Mouse (Mus musculus) heart, embryonic 13.5 days (tissue): Measurements from ENCODE around the gene Myo10. TPM values are rescaled to one million over a fixed set of nuclear protein-coding genes. Genes with fewer than 3 reads are reported as not detected.

ENCODE experiments used
- ATAC-seq: fragments of 200-750 bp; cut with Nextera tagmentation; 2 replicates; pipeline ENCODE4 v1.8.0; 2017; ENCODE audit warnings: moderate TSS enrichment; ENCODE audit not compliant: insufficient number of reproducible peaks, low FRiP score, low TSS enrichment; ENCODE audit errors: extremely low read depth
- H3K27ac ChIP-seq: fragments of 300-500 bp; sonication (generic); replicated peaks from 2 replicates; pipeline ENCODE4 v1.5.1; 2015; ENCODE audit warnings: moderate library complexity, mild to moderate bottlenecking, inconsistent platforms
- H3K27me3 ChIP-seq: fragments of 300-500 bp; sonication (generic); replicated peaks from 2 replicates; pipeline ENCODE4 v1.6.1; 2015; ENCODE audit warnings: mild to moderate bottlenecking, inconsistent platforms
- H3K36me3 ChIP-seq: fragments of 300-500 bp; sonication (generic); 2 replicates; pipeline ENCODE4 v1.6.1; 2015; ENCODE audit warnings: mild to moderate bottlenecking, inconsistent platforms
- H3K4me1 ChIP-seq: fragments of 300-500 bp; sonication (generic); 2 replicates; pipeline ENCODE4 v1.6.1; 2015; ENCODE audit warnings: inconsistent platforms
- H3K4me2 ChIP-seq: fragments of 300-500 bp; sonication (generic); 2 replicates; pipeline ENCODE4 v1.6.1; 2015; ENCODE audit warnings: inconsistent platforms, mild to moderate bottlenecking, moderate library complexity
- H3K4me3 ChIP-seq: fragments of 300-500 bp; sonication (generic); 2 replicates; pipeline ENCODE4 v1.5.1; 2015; ENCODE audit warnings: moderate library complexity, mild to moderate bottlenecking, inconsistent platforms
- H3K9ac ChIP-seq: fragments of 300-500 bp; sonication (generic); 2 replicates; pipeline ENCODE4 v1.6.1; 2015; ENCODE audit warnings: inconsistent platforms, mild to moderate bottlenecking, moderate library complexity
- H3K9me3 ChIP-seq: fragments of 300-500 bp; sonication (generic); 2 replicates; pipeline ENCODE4 v1.6.1; 2016; ENCODE audit warnings: inconsistent platforms
- WGBS: fragments of 180-500 bp; shearing (Covaris S2); methylation state at CpG from one replicate; pipeline ENCODE4 v1.1.7; 2015; ENCODE audit warnings: mixed read lengths; 5-methylcytosine and 5-hydroxymethylcytosine counted together
- polyA plus RNA-seq: library from polyadenylated mRNA; unstranded; fragments of >200 nt; fragmentation: Nextera tagmentation; extraction: Ambion mirVana; gene quantifications from 2 replicates; pipeline ENCODE4 v1.2.1, GENCODE M21; 2015

Myo10 gene
- polyA plus RNA-seq, 1 experiment from 2014 or later = 11.0 TPM

GRCm38 (mm10) chr15:25771782-25772181 is 149.5 kb downstream of the Myo10 start:
- H3K9ac ChIP-seq = no peak overlapping the region
- no peaks in the 10 kb centered on the region for H3K27me3 ChIP-seq
- no peak for ATAC-seq
- H3K27ac ChIP-seq = no peak overlapping the region
- H3K4me1 ChIP-seq = peaks cover 58% of the 10 kb centered on the region
- H3K9me3 ChIP-seq = no peaks in the 10 kb centered on the region
- no peak overlapping the region for H3K4me2 ChIP-seq
- 0 out of 2 replicates have a peak, but pooled peaks cover under 1% of the 10 kb centered on the region for H3K36me3 ChIP-seq
- H3K4me3 ChIP-seq = no peak overlapping the region
- 83% methylated on average over 10 of the region's 10 CpGs for WGBS

- peak overlapping the region; percentile 79 for H3K27ac ChIP-seq
These were observed 151.6 kb downstream of the Myo10 start for GRCm38 (mm10) chr15:25773711-25774513.

GRCm38 (mm10) chr15:25778937-25779336 is 156.6 kb downstream of the Myo10 start:
- H3K27me3 ChIP-seq = no peaks in the 10 kb centered on the region
- 53% methylated on average over 8 of the region's 8 CpGs for WGBS
- H3K9me3 ChIP-seq = no peaks in the 10 kb centered on the region
- H3K27ac ChIP-seq = no peak overlapping the region
- no peak overlapping the region for H3K4me3 ChIP-seq
- H3K36me3 ChIP-seq = peaks cover 66% of the 10 kb centered on the region
- ATAC-seq = no peak
- H3K9ac ChIP-seq = no peak overlapping the region
- no peak overlapping the region for H3K4me2 ChIP-seq
- H3K4me1 ChIP-seq = peaks cover 28% of the 10 kb centered on the region

More at GRCm38 (mm10) chr15:25773711-25774513, 151.6 kb downstream of the Myo10 start:
- Histone ChIP-seq H3K27me3 (no peaks in the 10 kb centered on the region), H3K4me2 (peak overlapping the region; percentile 73), H3K9ac (peak overlapping the region; percentile 74), H3K4me1 (peaks cover 40% of the 10 kb centered on the region), H3K4me3 (peak overlapping the region; percentile 57), H3K9me3 (no peaks in the 10 kb centered on the region), H3K36me3 (peaks cover 19% of the 10 kb centered on the region)
- no peak for ATAC-seq
- 12% methylated on average over 21 of the region's 21 CpGs for WGBS

- Histone ChIP-seq H3K9me3 (no peaks in the 10 kb centered on the region), H3K27ac (no peak overlapping the region), H3K4me2 (no peak overlapping the region), H3K4me3 (no peak overlapping the region), H3K9ac (no peak overlapping the region), H3K27me3 (no peaks in the 10 kb centered on the region), H3K4me1 (peaks cover 22% of the 10 kb centered on the region), H3K36me3 (peaks cover 72% of the 10 kb centered on the region)
- WGBS = 75% methylated on average over 23 of the region's 23 CpGs
- no peak for ATAC-seq
These were observed 157.3 kb downstream of the Myo10 start for GRCm38 (mm10) chr15:25779522-25780191.

GRCm38 (mm10) chr15:25781053-25781452 is 158.7 kb downstream of the Myo10 start:
- ATAC-seq = no peak

GRCm38 (mm10) chr15:25785456-25786390 is 163.4 kb downstream of the Myo10 start:
- no peak overlapping the region for H3K27ac ChIP-seq
- WGBS = 89% methylated on average over 35 of the region's 35 CpGs
- no peak overlapping the region for H3K9ac ChIP-seq
- H3K27me3 ChIP-seq = no peaks in the 10 kb centered on the region
- H3K36me3 ChIP-seq = peaks cover 84% of the 10 kb centered on the region
- H3K4me3 ChIP-seq = no peak overlapping the region
- H3K9me3 ChIP-seq = no peaks in the 10 kb centered on the region
- ATAC-seq = no peak
- no peak overlapping the region for H3K4me2 ChIP-seq
- no peaks in the 10 kb centered on the region for H3K4me1 ChIP-seq

More at GRCm38 (mm10) chr15:25781053-25781452, 158.7 kb downstream of the Myo10 start:
- Histone ChIP-seq H3K36me3 (peaks cover 86% of the 10 kb centered on the region), H3K4me3 (no peak overlapping the region), H3K9me3 (no peaks in the 10 kb centered on the region), H3K4me1 (peaks cover 8% of the 10 kb centered on the region; the same call in 1 of the 2 replicates), H3K4me2 (no peak overlapping the region), H3K9ac (no peak overlapping the region), H3K27ac (no peak overlapping the region), H3K27me3 (no peaks in the 10 kb centered on the region)
- WGBS = 84% methylated on average over 33 of the region's 33 CpGs

GRCm38 (mm10) chr15:25787406-25787805 is 165.1 kb downstream of the Myo10 start:
- Histone ChIP-seq H3K4me3 (no peak overlapping the region), H3K9me3 (no peaks in the 10 kb centered on the region), H3K27me3 (no peaks in the 10 kb centered on the region), H3K27ac (no peak overlapping the region), H3K9ac (no peak overlapping the region), H3K36me3 (peaks cover 73% of the 10 kb centered on the region), H3K4me2 (no peak overlapping the region), H3K4me1 (no peaks in the 10 kb centered on the region)
- no peak for ATAC-seq
- 82% methylated on average over 9 of the region's 9 CpGs for WGBS

GRCm38 (mm10) chr15:25787965-25788364 is 165.6 kb downstream of the Myo10 start:
- Histone ChIP-seq H3K4me1 (no peaks in the 10 kb centered on the region), H3K4me2 (no peak overlapping the region), H3K27me3 (no peaks in the 10 kb centered on the region), H3K27ac (no peak overlapping the region), H3K36me3 (peaks cover 72% of the 10 kb centered on the region), H3K4me3 (no peak overlapping the region), H3K9ac (no peak overlapping the region), H3K9me3 (no peaks in the 10 kb centered on the region)
- ATAC-seq = no peak
- WGBS = 90% methylated on average over 8 of the region's 8 CpGs

GRCm38 (mm10) chr15:25788565-25788964 is 166.2 kb downstream of the Myo10 start:
- 88% methylated on average over 7 of the region's 7 CpGs for WGBS

GRCm38 (mm10) chr15:25789241-25789640 is 166.9 kb downstream of the Myo10 start:
- no peak for ATAC-seq
- H3K9me3 ChIP-seq = no peaks in the 10 kb centered on the region
- H3K27ac ChIP-seq = no peak overlapping the region
- no peak overlapping the region for H3K9ac ChIP-seq
- WGBS = 81% methylated on average over 10 of the region's 10 CpGs
- no peak overlapping the region for H3K4me2 ChIP-seq
- no peaks in the 10 kb centered on the region for H3K4me1 ChIP-seq
- H3K36me3 ChIP-seq = peaks cover 72% of the 10 kb centered on the region
- no peak overlapping the region for H3K4me3 ChIP-seq
- no peaks in the 10 kb centered on the region for H3K27me3 ChIP-seq

More at GRCm38 (mm10) chr15:25788565-25788964, 166.2 kb downstream of the Myo10 start:
- H3K27ac ChIP-seq = no peak overlapping the region
- H3K4me2 ChIP-seq = no peak overlapping the region
- ATAC-seq = no peak
- H3K4me3 ChIP-seq = no peak overlapping the region
- peaks cover 72% of the 10 kb centered on the region for H3K36me3 ChIP-seq
- H3K9ac ChIP-seq = no peak overlapping the region
- H3K4me1 ChIP-seq = no peaks in the 10 kb centered on the region
- H3K27me3 ChIP-seq = no peaks in the 10 kb centered on the region
- no peaks in the 10 kb centered on the region for H3K9me3 ChIP-seq
